Mouse (Mus musculus): Measurements from ENCODE around the gene Klc3. TPM values are rescaled to one million over a fixed set of nuclear protein-coding genes. Genes with fewer than 3 reads are reported as not detected.
A peak's percentile ranks its signal among the peaks of the same experiment; 100 is the strongest.

Klc3 gene
- polyA plus RNA-seq, 1 experiment from 2014 or later = 1.5 TPM

DNA sequence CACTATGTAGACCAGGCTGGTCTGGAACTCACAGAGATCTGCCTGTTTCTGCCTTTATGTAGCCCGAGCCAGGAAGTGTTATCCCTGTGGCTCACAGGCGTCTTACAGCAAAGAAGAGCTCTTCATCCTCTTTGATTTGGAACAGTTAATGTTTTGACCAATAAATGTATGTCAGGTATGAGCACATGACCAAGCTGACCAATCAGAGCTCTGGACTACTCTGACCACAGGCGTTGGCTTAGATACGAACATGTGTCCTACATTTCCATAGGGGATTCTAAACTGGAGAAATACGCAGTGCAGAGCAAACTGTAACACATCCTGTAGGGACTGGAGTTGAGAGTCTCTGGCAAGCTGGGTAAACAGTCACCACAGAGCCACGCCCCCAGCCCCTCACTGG, 23.0 kb upstream of the Klc3 start:
- no peak; the same call in 1 of the 2 replicates for ATAC-seq (replicated peaks)
- Histone ChIP-seq H3K27me3 (replicated peaks) (0 out of 2 replicates have a peak, but pooled peaks cover 4% of the 10 kb centered on the region), H3K4me1 (no peaks in the 10 kb centered on the region), H3K4me2 (no peak overlapping the region), H3K36me3 (replicated peaks) (peaks cover 61% of the 10 kb centered on the region), H3K27ac (no peak overlapping the region), H3K4me3 (no peak overlapping the region), H3K9ac (no peak overlapping the region), H3K9me3 (no peaks in the 10 kb centered on the region)
- WGBS = 85% methylated on average over 6 of the region's 6 CpGs

DNA sequence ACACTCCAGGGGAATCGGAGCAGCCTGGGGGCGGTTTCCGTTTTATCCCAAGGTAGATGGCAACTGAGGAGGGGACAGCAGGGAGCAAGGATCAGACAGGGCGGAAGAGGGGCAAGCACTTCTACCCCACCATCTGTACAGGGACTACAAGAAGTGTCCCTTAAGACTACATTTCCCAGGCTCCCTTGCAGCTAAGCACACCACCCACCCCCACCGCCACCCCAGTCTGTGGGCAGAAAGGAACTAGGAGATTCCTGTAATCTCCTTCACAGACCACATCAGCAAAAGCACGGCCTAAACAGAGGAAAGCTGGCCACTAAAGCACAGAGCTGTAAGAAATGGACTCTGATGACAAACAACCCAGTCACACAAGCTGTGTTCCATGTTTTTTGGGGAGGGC, 22.4 kb upstream of the Klc3 start:
- Histone ChIP-seq H3K27me3 (replicated peaks) (0 out of 2 replicates have a peak, but pooled peaks cover 4% of the 10 kb centered on the region), H3K9me3 (no peaks in the 10 kb centered on the region), H3K4me2 (no peak overlapping the region), H3K4me3 (no peak overlapping the region), H3K27ac (no peak overlapping the region), H3K9ac (no peak overlapping the region), H3K4me1 (0 out of 2 replicates have a peak, but pooled peaks cover 3% of the 10 kb centered on the region), H3K36me3 (replicated peaks) (peaks cover 56% of the 10 kb centered on the region)
- no peak for ATAC-seq (replicated peaks)
- WGBS = 65% methylated on average over 6 of the region's 6 CpGs

DNA sequence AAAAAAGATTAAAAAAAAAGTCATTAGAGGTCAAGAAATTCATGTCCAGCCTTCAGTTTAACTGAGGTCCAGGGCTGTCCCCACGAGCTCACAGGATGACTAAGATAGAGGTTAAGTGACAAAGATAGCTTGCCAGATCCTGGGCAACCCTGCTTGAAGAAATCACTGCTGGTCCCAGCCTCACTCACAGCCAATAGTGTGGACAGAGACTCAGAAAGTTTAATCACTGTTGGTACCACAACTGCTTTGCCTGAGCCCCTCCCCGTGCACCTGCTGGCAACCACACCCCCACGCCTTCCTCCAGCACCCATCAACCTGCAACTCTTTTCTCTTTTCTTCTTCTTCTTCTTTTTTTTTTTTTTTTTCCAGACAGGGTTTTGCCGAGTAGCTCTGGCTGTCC, 20.1 kb upstream of the Klc3 start:
- H3K9ac ChIP-seq = no peak overlapping the region
- no peak overlapping the region for H3K4me3 ChIP-seq
- H3K9me3 ChIP-seq = no peaks in the 10 kb centered on the region
- ATAC-seq (replicated peaks) = no peak
- no peak overlapping the region for H3K27ac ChIP-seq
- peaks cover 10% of the 10 kb centered on the region; the same call in 1 of the 2 replicates for H3K4me1 ChIP-seq
- 63% methylated on average over 4 of the region's 4 CpGs for WGBS
- H3K36me3 ChIP-seq (replicated peaks) = peaks cover 34% of the 10 kb centered on the region
- peaks cover 22% of the 10 kb centered on the region for H3K27me3 ChIP-seq (replicated peaks)
- H3K4me2 ChIP-seq = no peak overlapping the region

DNA sequence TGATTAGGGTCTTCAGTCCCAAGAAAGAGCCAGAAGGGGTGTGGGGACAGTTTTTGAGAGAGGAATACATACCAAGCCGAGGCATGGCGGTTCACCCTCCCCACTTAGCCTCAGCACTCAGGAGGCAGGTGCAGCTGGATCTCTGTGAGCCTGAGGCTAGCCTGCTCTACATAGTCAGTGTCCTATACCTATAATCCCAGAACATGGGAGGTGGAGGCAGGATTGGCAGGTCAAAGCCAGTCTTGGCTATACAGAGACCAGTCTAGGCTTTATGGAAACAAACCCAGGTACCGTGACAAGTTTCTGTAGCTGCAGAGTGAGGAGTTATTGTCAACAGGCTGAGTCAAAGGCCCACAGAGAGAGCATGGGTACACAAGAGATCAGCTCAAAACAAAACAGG, 19.2 kb upstream of the Klc3 start:
- Histone ChIP-seq H3K36me3 (replicated peaks) (peaks cover 24% of the 10 kb centered on the region), H3K4me1 (peaks cover 10% of the 10 kb centered on the region; the same call in 1 of the 2 replicates), H3K4me2 (no peak overlapping the region), H3K27me3 (replicated peaks) (peaks cover 32% of the 10 kb centered on the region), H3K27ac (no peak overlapping the region), H3K4me3 (no peak overlapping the region), H3K9ac (no peak overlapping the region), H3K9me3 (no peaks in the 10 kb centered on the region)
- no peak for ATAC-seq (replicated peaks)
- 86% methylated on average over 3 of the region's 3 CpGs for WGBS

DNA sequence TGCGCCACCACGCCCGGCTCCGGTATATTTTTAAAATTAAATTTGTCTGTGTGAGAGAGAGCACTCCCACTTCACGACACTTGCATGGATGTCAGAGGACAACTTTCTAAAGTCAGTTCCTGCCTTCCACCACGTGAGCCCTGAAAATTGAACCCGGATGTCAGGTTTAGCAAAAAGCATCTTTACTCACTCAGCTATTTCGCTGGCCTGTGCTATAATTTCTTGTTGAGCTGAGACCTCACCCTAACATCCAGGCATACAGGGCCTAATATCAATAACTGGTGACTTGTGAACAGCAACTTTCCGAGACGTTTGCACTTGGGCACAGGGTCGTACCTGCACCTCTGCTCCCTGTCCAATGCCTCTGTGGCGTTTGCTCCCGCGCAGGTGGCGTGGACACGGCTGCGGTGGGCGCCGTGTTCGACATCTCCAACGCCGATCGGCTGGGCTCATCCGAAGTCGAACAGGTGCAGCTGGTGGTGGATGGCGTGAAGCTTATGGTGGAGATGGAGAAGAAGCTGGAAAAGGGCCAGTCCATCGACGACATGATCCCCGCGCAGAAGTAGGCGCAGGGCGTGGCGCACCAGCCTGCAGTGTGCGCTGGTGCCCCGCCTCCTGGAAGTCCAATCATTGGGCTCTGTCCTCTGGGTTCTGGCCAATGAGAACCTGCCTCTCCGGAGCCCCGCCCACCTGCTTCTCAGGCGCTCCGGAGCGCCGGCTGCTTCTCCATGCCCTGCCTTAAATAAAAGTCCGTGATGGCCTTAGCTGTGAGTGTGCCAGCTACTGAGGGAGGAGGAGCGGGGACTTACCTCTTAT, 17.1 kb upstream of the Klc3 start:
- H3K4me1 ChIP-seq = peaks cover 10% of the 10 kb centered on the region; the same call in 1 of the 2 replicates
- H3K4me2 ChIP-seq = peak overlapping the region; percentile 88
- peak overlapping the region; percentile 43 for H3K9ac ChIP-seq
- H3K36me3 ChIP-seq (replicated peaks) = 0 out of 2 replicates have a peak, but pooled peaks cover 10% of the 10 kb centered on the region
- WGBS = 13% methylated on average over 43 of the region's 43 CpGs
- peaks cover 33% of the 10 kb centered on the region for H3K27me3 ChIP-seq (replicated peaks)
- no peak overlapping the region for H3K27ac ChIP-seq
- H3K4me3 ChIP-seq = peak overlapping the region; percentile 49
- H3K9me3 ChIP-seq = no peaks in the 10 kb centered on the region
- peak; percentile 96 for ATAC-seq (replicated peaks)

DNA sequence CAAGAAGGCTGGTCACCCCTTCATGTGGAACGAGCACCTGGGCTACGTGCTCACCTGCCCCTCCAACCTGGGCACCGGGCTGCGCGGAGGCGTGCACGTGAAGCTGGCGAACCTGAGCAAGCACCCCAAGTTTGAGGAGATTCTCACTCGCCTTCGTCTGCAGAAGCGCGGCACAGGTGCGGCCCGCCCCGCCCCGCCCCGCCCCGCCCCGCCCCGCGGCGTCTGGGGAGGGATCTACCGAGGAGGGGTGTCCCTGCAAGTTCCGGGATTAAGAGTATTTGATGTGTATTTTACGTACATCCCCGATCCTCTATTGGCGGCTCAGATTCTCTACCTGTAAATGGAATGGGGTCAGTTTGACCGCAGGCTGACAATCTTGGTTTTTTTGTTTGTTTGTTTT, 16.2 kb upstream of the Klc3 start:
- whole genome bisulfite sequencing = 7% methylated on average over 28 of the region's 28 CpGs
- H3K4me2 ChIP-seq = no peak overlapping the region
- H3K4me3 ChIP-seq = no peak overlapping the region
- H3K27ac ChIP-seq = no peak overlapping the region
- no peak for ATAC-seq (replicated peaks)
- 0 out of 2 replicates have a peak, but pooled peaks cover 6% of the 10 kb centered on the region for H3K36me3 ChIP-seq (replicated peaks)
- H3K4me1 ChIP-seq = peaks cover 10% of the 10 kb centered on the region; the same call in 1 of the 2 replicates
- no peak overlapping the region for H3K9ac ChIP-seq
- no peaks in the 10 kb centered on the region for H3K9me3 ChIP-seq
- peaks cover 33% of the 10 kb centered on the region for H3K27me3 ChIP-seq (replicated peaks)

DNA sequence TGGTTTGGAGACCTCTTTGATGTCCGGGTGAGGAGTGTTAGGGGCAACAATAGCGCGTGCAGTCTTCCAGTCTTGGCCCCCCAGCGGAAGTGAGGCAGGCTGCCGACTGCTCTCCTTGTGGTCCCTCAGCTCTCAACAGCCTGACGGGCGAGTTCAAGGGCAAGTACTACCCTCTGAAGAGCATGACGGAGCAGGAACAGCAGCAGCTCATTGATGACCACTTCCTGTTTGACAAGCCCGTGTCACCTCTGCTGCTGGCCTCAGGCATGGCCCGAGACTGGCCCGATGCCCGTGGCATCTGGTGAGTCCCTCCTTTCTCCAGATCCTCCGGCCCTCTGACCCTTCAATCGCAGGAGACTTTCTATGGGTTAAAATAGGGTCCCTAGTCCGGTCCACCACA, 12.7 kb upstream of the Klc3 start:
- peaks cover 10% of the 10 kb centered on the region; the same call in 1 of the 2 replicates for H3K4me1 ChIP-seq
- H3K27ac ChIP-seq = no peak overlapping the region
- H3K9ac ChIP-seq = no peak overlapping the region
- H3K9me3 ChIP-seq = no peaks in the 10 kb centered on the region
- WGBS = 79% methylated on average over 15 of the region's 15 CpGs
- peaks cover 29% of the 10 kb centered on the region for H3K27me3 ChIP-seq (replicated peaks)
- H3K36me3 ChIP-seq (replicated peaks) = no peaks in the 10 kb centered on the region
- H3K4me2 ChIP-seq = no peak overlapping the region
- no peak overlapping the region for H3K4me3 ChIP-seq
- no peak for ATAC-seq (replicated peaks)

DNA sequence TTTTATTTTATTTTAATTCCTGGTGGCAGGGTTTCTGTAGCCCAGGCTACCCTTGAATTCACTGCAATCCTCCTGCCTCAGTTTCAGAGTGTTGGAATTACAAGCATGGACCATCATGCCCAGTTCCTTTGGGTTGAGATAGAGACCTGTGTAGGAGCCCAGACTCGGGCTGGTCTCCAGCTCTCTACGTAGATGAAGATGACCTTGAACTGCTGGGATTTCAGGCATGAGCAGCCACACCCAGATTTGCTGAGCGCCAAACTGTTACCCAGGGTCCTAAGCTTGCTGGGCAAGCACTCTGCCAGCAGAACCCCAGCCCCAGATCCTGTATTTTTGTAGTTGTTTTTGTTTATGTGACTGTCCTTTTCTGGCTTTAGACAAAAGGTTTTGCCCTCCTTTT, 9.6 kb upstream of the Klc3 start:
- Histone ChIP-seq H3K27me3 (replicated peaks) (peaks cover 6% of the 10 kb centered on the region; the same call in 1 of the 2 replicates), H3K4me1 (no peaks in the 10 kb centered on the region), H3K27ac (no peak overlapping the region), H3K9ac (no peak overlapping the region), H3K4me3 (no peak overlapping the region), H3K36me3 (replicated peaks) (no peaks in the 10 kb centered on the region), H3K4me2 (no peak overlapping the region), H3K9me3 (no peaks in the 10 kb centered on the region)
- 89% methylated on average over 3 of the region's 3 CpGs for WGBS
- ATAC-seq (replicated peaks) = no peak

DNA sequence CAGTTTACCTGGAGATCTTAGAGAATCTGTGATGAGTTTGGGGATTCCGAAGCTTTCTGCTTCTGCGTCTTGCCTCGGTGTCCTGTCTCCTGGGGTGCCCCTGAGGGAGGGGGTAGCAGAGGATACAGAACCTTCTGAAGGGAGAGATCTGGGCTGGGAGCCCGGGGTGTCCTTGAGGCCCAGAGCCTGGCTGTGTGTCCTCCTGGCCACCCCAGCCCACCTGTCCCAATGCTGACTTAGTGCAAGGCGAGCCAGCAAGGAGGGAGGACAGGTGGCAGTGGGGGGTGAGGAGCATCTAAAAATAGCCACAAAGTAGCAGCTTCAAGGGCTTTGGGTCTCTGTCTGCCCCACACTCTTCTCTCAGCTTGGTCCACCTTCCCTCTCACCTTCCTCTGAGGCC, 7.9 kb upstream of the Klc3 start:
- no peaks in the 10 kb centered on the region for H3K9me3 ChIP-seq
- H3K36me3 ChIP-seq (replicated peaks) = no peaks in the 10 kb centered on the region
- H3K4me2 ChIP-seq = no peak overlapping the region
- no peak for ATAC-seq (replicated peaks)
- H3K9ac ChIP-seq = no peak overlapping the region
- H3K4me3 ChIP-seq = no peak overlapping the region
- no peaks in the 10 kb centered on the region for H3K4me1 ChIP-seq
- WGBS = 81% methylated on average over 5 of the region's 5 CpGs
- H3K27ac ChIP-seq = no peak overlapping the region
- H3K27me3 ChIP-seq (replicated peaks) = 0 out of 2 replicates have a peak, but pooled peaks cover 3% of the 10 kb centered on the region

DNA sequence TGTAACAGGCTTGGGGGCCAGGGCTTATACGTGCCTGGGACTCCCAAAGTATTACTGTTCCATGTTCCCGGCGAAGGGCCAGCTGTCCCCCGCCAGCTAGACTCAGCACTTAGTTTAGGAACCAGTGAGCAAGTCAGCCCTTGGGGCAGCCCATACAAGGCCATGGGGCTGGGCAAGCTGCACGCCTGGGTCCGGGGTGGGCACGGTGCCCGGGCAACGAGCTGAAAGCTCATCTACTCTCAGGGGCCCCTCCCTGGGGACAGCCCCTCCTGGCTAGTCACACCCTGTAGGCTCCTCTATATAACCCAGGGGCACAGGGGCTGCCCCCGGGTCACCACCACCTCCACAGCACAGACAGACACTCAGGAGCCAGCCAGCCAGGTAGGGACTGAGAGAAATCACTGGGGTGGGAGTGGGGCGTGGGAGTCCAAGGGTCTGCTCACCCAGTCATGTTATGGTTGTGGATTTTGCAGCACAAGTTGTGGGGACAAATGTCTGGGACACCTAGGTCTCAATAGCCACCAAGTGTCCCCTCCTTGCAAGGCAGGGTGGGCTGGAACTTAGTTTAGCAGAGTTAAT, 7.0 kb upstream of the Klc3 start:
- H3K9me3 ChIP-seq = no peaks in the 10 kb centered on the region
- 76% methylated on average over 11 of the region's 11 CpGs for WGBS

DNA sequence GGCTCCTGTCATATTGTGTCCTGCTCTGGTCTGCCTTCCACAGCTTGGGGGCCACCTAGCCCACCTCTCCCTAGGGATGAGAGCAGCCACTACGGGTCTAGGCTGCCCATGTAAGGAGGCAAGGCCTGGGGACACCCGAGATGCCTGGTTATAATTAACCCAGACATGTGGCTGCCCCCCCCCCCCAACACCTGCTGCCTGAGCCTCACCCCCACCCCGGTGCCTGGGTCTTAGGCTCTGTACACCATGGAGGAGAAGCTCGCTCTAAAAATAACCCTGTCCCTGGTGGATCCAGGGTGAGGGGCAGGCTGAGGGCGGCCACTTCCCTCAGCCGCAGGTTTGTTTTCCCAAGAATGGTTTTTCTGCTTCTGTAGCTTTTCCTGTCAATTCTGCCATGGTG, 5.8 kb upstream of the Klc3 start:
- no peaks in the 10 kb centered on the region for H3K4me1 ChIP-seq
- no peak overlapping the region for H3K4me3 ChIP-seq
- no peak overlapping the region for H3K9ac ChIP-seq
- no peak overlapping the region for H3K27ac ChIP-seq
- no peak overlapping the region for H3K4me2 ChIP-seq
- H3K9me3 ChIP-seq = no peaks in the 10 kb centered on the region
- H3K27me3 ChIP-seq (replicated peaks) = peaks cover 9% of the 10 kb centered on the region
- no peaks in the 10 kb centered on the region for H3K36me3 ChIP-seq (replicated peaks)
- no peak for ATAC-seq (replicated peaks)
- WGBS = 60% methylated on average over 6 of the region's 6 CpGs

More for the DNA sequence above, 7.0 kb upstream of the Klc3 start:
- ATAC-seq (replicated peaks) = no peak
- Histone ChIP-seq H3K9ac (no peak overlapping the region), H3K4me1 (no peaks in the 10 kb centered on the region), H3K27me3 (replicated peaks) (0 out of 2 replicates have a peak, but pooled peaks cover 3% of the 10 kb centered on the region), H3K4me3 (no peak overlapping the region), H3K27ac (no peak overlapping the region), H3K4me2 (no peak overlapping the region), H3K36me3 (replicated peaks) (no peaks in the 10 kb centered on the region)

DNA sequence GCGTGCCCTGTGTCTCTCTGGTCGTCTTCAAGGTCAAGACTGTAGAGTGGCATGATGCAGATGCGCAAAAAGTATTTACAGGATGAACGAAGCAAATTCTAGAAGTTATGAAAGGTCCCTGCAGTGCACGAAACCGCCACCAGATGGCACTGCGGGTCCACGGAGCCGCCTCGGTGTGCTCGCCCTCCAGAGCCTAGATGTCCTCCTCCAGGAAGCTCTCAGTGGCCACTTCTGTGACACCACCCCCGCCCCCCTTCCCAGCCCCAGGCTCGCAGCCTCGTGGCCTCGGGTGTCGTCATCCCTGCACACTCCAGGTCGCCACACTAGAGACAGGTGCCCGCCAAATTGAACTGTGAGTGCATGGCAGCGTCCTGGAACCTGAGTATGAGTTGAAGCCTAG, 1.5 kb upstream of the Klc3 start:
- H3K9ac ChIP-seq = no peak overlapping the region
- H3K4me3 ChIP-seq = no peak overlapping the region
- no peaks in the 10 kb centered on the region for H3K36me3 ChIP-seq (replicated peaks)
- ATAC-seq (replicated peaks) = peak; percentile 78
- H3K4me1 ChIP-seq = peaks cover 11% of the 10 kb centered on the region
- peaks cover 39% of the 10 kb centered on the region for H3K27me3 ChIP-seq (replicated peaks)
- H3K4me2 ChIP-seq = peak overlapping the region; percentile 34
- H3K27ac ChIP-seq = no peak overlapping the region
- no peaks in the 10 kb centered on the region for H3K9me3 ChIP-seq
- WGBS = 4% methylated on average over 19 of the region's 19 CpGs
